Mouse (Mus musculus) ES-E14 (cell line): ENCODE data around the gene Pdcl.

Experiments used
- CHD2 ChIP-seq: IDR thresholded peaks from 2 replicates; pipeline ENCODE4 v1.6.1; 2014; ENCODE audit warnings: mild to moderate bottlenecking, low read depth, low read length, inconsistent platforms
- HCFC1 ChIP-seq: IDR thresholded peaks from 2 replicates; pipeline ENCODE4 v1.6.1; 2012; ENCODE audit warnings: low read length, inconsistent platforms, borderline replicate concordance; ENCODE audit not compliant: insufficient read depth
- MAFK ChIP-seq: IDR thresholded peaks from 2 replicates; pipeline ENCODE4 v1.6.1; 2014; ENCODE audit warnings: mild to moderate bottlenecking, low read depth, low read length, inconsistent platforms; ENCODE audit not compliant: insufficient read depth
- ZC3H11A ChIP-seq: IDR thresholded peaks from 2 replicates; pipeline ENCODE4 v1.6.1; 2012; ENCODE audit warnings: low read depth, mild to moderate bottlenecking, inconsistent platforms, low read length, borderline replicate concordance
- ZNF384 ChIP-seq: IDR thresholded peaks from 2 replicates; pipeline ENCODE4 v1.6.1; 2012; ENCODE audit warnings: low read depth, low read length, inconsistent platforms

- TF ChIP-seq CHD2 (no peak), HCFC1 (no peak), ZNF384 (no peak), MAFK (no peak), ZC3H11A (no peak)
These were observed 36.4 kb upstream of the Pdcl start for GRCm38 (mm10) chr2:37395539-37395938.
